Mouse (Mus musculus) adrenal gland, postnatal 14 days (tissue): ENCODE data around the gene Tomm40. TPM values are rescaled to one million over a fixed set of nuclear protein-coding genes. Genes with fewer than 3 reads are reported as not detected.
"Not testable (repeated sequence)": the region's sequence is repeated elsewhere in the genome, so short reads cannot be mapped to it uniquely, and the experiment has no call there.

ENCODE experiments used
- DNase-seq: peaks from one replicate; pipeline ENCODE4 v3.0.0; 2021; ENCODE audit warnings: mixed read lengths
- total RNA-seq: library from RNA; stranded (reverse); gene quantifications from 2 replicates; pipeline ENCODE4 v1.2.3, GENCODE M21; 2021

The Tomm40 gene
- total RNA-seq, 1 experiment from 2014 or later: 136 TPM

GRCm38 (mm10) chr7:19686927-19687583 lies 28.2 kb downstream of the Tomm40 start:
- not testable (repeated sequence) for DNase-seq

- DNase-seq: no peak
Observed at GRCm38 (mm10) chr7:19686521-19686920, 28.7 kb downstream of the Tomm40 start.

GRCm38 (mm10) chr7:19685374-19685773 lies 29.9 kb downstream of the Tomm40 start:
- DNase-seq: no peak

GRCm38 (mm10) chr7:19683771-19684201 lies 31.5 kb downstream of the Tomm40 start:
- no peak for DNase-seq

GRCm38 (mm10) chr7:19682979-19683378 lies 32.3 kb downstream of the Tomm40 start:
- DNase-seq: no peak

- peak; percentile 92 for DNase-seq
Observed at GRCm38 (mm10) chr7:19681202-19681694, 34.0 kb downstream of the Tomm40 start, which contains the start of the genes Gm44805 and Apoc4. Gene Gm44805 (minus strand): TSS chr7:19681423. Gene Apoc4 (minus strand): TSS chr7:19681479.

GRCm38 (mm10) chr7:19680702-19681101 lies 34.5 kb downstream of the Tomm40 start:
- no peak for DNase-seq

- no peak for DNase-seq
Observed at GRCm38 (mm10) chr7:19678901-19679300, 36.3 kb downstream of the Tomm40 start.

- no peak for DNase-seq
Observed at GRCm38 (mm10) chr7:19677872-19678271, 37.4 kb downstream of the Tomm40 start, which contains the start of gene Apoc2. Gene Apoc2 (minus strand): TSS chr7:19677941.

- no peak for DNase-seq
Observed at GRCm38 (mm10) chr7:19676662-19677061, 38.6 kb downstream of the Tomm40 start.

- no peak for DNase-seq
Observed at GRCm38 (mm10) chr7:19675824-19676223, 39.4 kb downstream of the Tomm40 start.

- peak; percentile 29 for DNase-seq
Observed at GRCm38 (mm10) chr7:19673083-19673699, 42.0 kb downstream of the Tomm40 start.

GRCm38 (mm10) chr7:19671511-19671910 lies 43.7 kb downstream of the Tomm40 start:
- DNase-seq: no peak

GRCm38 (mm10) chr7:19668947-19669721 lies 46.1 kb downstream of the Tomm40 start:
- peak; percentile 96 for DNase-seq

- DNase-seq: no peak
Observed at GRCm38 (mm10) chr7:19667434-19667833, 47.8 kb downstream of the Tomm40 start.

- DNase-seq: peak; percentile 20
Observed at GRCm38 (mm10) chr7:19666750-19667149, 48.5 kb downstream of the Tomm40 start.

- DNase-seq: peak; percentile 98
Observed at GRCm38 (mm10) chr7:19664955-19665841, 50.0 kb downstream of the Tomm40 start, which contains the start of gene Clptm1. Gene Clptm1 (minus strand): TSS chr7:19665033.

GRCm38 (mm10) chr7:19664455-19664954 lies 50.7 kb downstream of the Tomm40 start:
- DNase-seq: no peak

- peak; percentile 11 for DNase-seq
Observed at GRCm38 (mm10) chr7:19663940-19664339, 51.3 kb downstream of the Tomm40 start.

- no peak for DNase-seq
Observed at GRCm38 (mm10) chr7:19652614-19653013, 62.6 kb downstream of the Tomm40 start.
